Mouse (Mus musculus): ENCODE measurements around the gene Gm10061.
"Not testable (repeated sequence)": the region's sequence is repeated elsewhere in the genome, so short reads cannot be mapped to it uniquely, and the experiment has no call there.

Gene Gm10061

DNA sequence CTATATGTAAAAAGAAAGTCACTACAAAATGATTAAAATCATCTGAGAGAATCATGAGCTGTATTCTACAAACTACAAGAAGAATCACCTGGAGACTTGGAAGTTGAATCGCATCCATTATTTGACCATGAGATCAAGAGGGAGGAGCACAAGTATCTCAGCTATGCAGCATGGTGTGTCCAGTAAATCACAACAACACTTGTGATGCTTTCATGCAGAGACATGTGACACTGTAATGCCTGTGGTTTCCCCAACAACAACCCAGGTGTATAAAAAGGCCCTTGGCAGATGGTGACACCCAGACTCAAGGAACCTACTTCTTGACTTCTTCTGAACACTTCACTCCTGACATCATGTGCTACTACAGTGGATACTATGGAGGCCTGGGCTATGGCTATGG is at the start of gene Gm10061:
Gene Gm10061, plus strand, starts transcription at position 301 of the 400 bp plus-strand sequence.
- no peak for DNase-seq (ENCODE audit: low read depth, low spot score)

- no peak for DNase-seq (ENCODE audit: low read depth, low spot score)
These were observed 10.3 kb upstream of the Gm10061 start, which contains the start of gene Gm6358 for GRCm38 (mm10) chr16:89140551-89140950. Gene Gm6358 (plus strand): TSS chr16:89140851.

GRCm38 (mm10) chr16:89157652-89158051 is 6.8 kb downstream of the Gm10061 start, which contains the start of gene Gm9789:
Gene Gm9789 (plus strand): TSS chr16:89157952.
- no peak for DNase-seq (ENCODE audit: low read depth, low spot score)

DNA sequence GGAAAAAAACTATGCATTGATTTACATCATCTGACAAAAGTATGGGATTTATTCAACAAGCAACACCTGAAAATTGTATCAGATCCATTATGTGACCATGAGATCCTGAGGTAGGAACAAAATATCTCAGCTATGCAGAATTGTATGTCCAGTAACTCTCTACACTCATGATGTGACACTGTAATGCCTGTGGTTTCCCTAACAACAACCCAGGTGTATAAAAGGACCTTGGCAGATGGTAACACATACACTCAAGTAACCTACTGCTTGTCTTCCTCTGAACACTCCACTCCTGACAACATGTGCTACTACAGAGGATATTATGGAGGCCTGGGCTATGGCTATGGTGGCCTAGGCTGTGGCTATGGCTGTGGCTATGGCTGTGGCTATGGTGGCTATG is 18.3 kb downstream of the Gm10061 start, which contains the start of gene Gm7735:
Gene Gm7735, plus strand, starts transcription at position 301 of the 400 bp plus-strand sequence.
- DNase-seq (ENCODE audit: low read depth, low spot score) = not testable (repeated sequence)

GRCm38 (mm10) chr16:89174435-89174834 is 23.5 kb downstream of the Gm10061 start, which contains the start of gene 1110057P08Rik:
Gene 1110057P08Rik (plus strand): TSS chr16:89174735.
- no peak for DNase-seq (ENCODE audit: low read depth, low spot score)

DNA sequence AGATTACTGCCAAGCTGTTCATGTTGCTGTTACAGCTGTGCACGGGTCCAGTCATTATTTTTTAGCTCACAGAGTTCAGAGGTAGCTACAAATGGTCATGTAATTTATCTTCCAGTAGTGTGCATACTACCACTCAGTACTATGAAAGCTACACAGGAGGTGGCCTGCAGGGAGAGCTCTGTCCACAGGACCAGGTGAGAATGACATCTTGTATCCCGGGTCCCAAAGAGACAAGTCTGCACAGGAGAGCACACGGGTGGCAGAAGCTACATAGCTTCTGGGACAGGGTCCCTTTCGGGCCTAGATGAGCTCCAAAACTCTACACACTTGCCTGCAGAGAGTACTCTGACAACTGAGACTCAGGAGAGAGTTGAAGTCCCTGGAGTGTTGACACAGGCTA is 37.7 kb downstream of the Gm10061 start:
- DNase-seq (ENCODE audit: low read depth, low spot score) = no peak
